In genomic region chr13:69373816-69374142, GRCm38 (mm10) we compare ENCODE assay signal across 21 mouse cellular contexts.
"Had no signal": no experiment of that assay in that cellular context is flagged by ENCODE, and none has a peak within 500 bp of the region (broad histone marks: within the 10 kb centered on the region; RNA-seq: fewer than 3 reads in every experiment).

No protein-coding gene starts in this region.

- H3K27ac ChIP-seq: kidney, embryonic 15.5 days; limb, embryonic 12.5 days; limb, embryonic 15.5 days; liver, embryonic 14.5 days; macrophage; neural tube, embryonic 13.5 days; stomach, embryonic 15.5 days had no signal

- H3K4me2 ChIP-seq: kidney, embryonic 15.5 days; limb, embryonic 12.5 days; limb, embryonic 15.5 days; liver, embryonic 11.5 days; lung, embryonic 14.5 days; neural tube, embryonic 13.5 days; stomach, embryonic 15.5 days had no signal

- H3K4me3 ChIP-seq: kidney, embryonic 15.5 days; limb, embryonic 12.5 days; limb, embryonic 15.5 days; myocyte; neural tube, embryonic 13.5 days; stomach, embryonic 15.5 days had no signal

- H3K4me1 ChIP-seq: kidney, embryonic 15.5 days; limb, embryonic 12.5 days; limb, embryonic 15.5 days; neural tube, embryonic 13.5 days; stomach, embryonic 15.5 days had no signal

- H3K27me3 ChIP-seq: kidney, embryonic 15.5 days; limb, embryonic 12.5 days; limb, embryonic 15.5 days; neural tube, embryonic 13.5 days; stomach, embryonic 15.5 days had no signal

- DNase-seq: kidney, adult 8-10 months; kidney, postnatal 10 days; kidney, postnatal 4 days; left cerebral cortex, postnatal 4 days; liver, postnatal 0 days; lung, embryonic 14.5 days; retina, postnatal 1 day; right cerebral cortex, postnatal 25 days; spleen, adult 18-20 months; thymus, postnatal 25 days had no signal

- H3K9ac ChIP-seq: kidney, embryonic 15.5 days; limb, embryonic 12.5 days; limb, embryonic 15.5 days; liver, embryonic 14.5 days; liver, postnatal 0 days; lung, embryonic 14.5 days; neural tube, embryonic 13.5 days; stomach, embryonic 15.5 days had no signal

- H3K36me3 ChIP-seq: kidney, embryonic 15.5 days; limb, embryonic 12.5 days; limb, embryonic 15.5 days; stomach, embryonic 15.5 days had no signal

- H3K9me3 ChIP-seq: limb, embryonic 15.5 days; stomach, embryonic 15.5 days had no signal

- ATAC-seq: intestine, postnatal 0 days; liver, postnatal 0 days; lung, postnatal 0 days had no signal
